Mouse (Mus musculus): ENCODE results near the gene Ubap2l. TPM values are rescaled to one million over a fixed set of nuclear protein-coding genes. Genes with fewer than 3 reads are reported as not detected.

Ubap2l gene
- total and polyA plus RNA-seq, 2 experiments: 32.6 to 46.3 TPM

DNA sequence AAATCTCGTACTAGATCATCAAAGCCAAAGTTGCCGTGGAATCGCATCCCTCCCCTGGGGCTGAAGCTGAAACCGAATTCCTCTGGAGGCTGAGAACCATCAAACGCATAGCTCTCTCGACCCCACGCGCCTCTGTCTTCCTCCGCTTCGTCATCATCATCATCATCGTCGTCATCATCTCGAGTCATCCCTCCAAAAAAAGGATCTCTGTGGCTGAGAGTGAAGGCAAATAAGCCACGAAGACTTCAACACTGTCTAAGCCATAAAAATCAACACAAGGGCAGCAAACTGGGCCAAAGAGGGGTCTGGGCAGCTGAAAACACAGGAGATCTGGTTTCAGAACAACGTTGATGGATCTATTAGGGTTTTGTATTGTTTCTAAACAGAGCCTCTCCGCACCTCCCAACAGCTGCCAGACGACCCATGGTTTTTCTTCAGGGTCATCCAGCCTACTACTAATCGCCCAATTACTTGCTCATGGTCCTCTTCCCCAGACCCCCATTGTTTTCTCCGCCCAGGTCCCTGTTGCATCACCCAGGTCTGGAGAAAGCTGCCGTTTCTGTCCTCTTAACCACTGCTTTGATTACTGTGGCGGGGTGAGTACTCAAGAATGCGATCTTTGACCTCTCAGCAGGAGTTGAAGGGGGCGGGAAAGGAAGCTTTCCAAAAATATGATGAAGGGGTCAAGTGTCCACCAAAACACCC, 54.5 kb downstream of the Ubap2l start:
- peak; percentile 75 for DNase-seq (ENCODE audit: extremely low read depth, low read depth, low spot score)
- no peaks in the 10 kb centered on the region for H3K27me3 ChIP-seq (ENCODE audit: control insufficient read depth, insufficient read depth, low read length)
- peaks cover 30% of the 10 kb centered on the region for H3K36me3 ChIP-seq (ENCODE audit: control insufficient read depth, insufficient read depth, low read length)
- H3K9ac ChIP-seq (ENCODE audit: low read depth, low read length): peak overlapping the region; percentile 62
- H3K27ac ChIP-seq (replicated peaks; ENCODE audit: insufficient read depth, low read depth, low read length): peak overlapping the region; percentile 83
- peaks cover 6% of the 10 kb centered on the region for H3K4me1 ChIP-seq (ENCODE audit: control insufficient read depth, insufficient read depth, low read length)
- TF ChIP-seq POLR2A (IDR thresholded peaks at IDR 0.05; ENCODE audit: extremely low read depth, insufficient read depth, low read length) (no peak), CTCF (IDR thresholded peaks at IDR 0.05; ENCODE audit: low read depth, low read length) (no peak)
- peak overlapping the region; percentile 74 for H3K4me3 ChIP-seq (ENCODE audit: insufficient read depth, low read depth, low read length)
- no peaks in the 10 kb centered on the region for H3K79me2 ChIP-seq (ENCODE audit: control insufficient read depth, insufficient read depth, low read length)
- WGBS: 5% methylated on average over 23 of the region's 23 CpGs

DNA sequence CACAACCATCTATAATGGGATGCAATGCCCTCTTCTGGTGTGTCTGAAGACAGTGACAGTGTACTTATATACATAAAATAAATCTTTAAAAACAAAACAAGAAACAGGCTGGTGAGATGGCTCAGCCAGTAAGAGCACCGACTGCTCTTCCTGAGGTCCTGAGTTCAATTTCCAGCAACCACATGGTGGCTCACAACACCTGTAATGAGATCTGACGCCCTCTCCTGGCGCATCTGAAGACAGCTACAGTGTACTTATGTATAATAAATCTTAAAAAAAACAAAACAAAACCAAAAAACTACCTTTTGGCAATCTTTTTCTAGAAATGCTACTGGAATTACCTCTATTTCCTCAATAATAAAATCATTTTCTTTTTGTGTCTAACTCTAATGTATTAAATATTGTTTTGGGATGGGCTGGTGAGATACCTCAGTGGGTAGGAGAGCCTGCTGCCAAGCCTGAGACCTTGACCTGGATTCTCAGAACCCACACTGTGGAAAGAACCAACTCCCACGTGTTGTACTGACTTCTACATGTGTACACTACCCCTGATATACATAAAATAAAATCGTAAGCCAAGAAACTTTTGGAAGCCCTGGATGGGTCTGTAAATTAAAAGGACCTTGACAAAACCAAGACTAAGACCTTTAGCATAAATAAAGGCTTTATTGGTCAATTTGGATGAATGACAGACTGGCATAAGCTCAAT, 57.5 kb downstream of the Ubap2l start:
- no peak overlapping the region for H3K4me3 ChIP-seq (ENCODE audit: insufficient read depth, low read depth, low read length)
- H3K9ac ChIP-seq (ENCODE audit: low read depth, low read length): no peak overlapping the region
- H3K79me2 ChIP-seq (ENCODE audit: control insufficient read depth, insufficient read depth, low read length): no peaks in the 10 kb centered on the region
- 70% methylated on average over 5 of the region's 5 CpGs for WGBS
- TF ChIP-seq CTCF (IDR thresholded peaks at IDR 0.05; ENCODE audit: low read depth, low read length) (no peak), POLR2A (IDR thresholded peaks at IDR 0.05; ENCODE audit: extremely low read depth, insufficient read depth, low read length) (no peak)
- H3K27ac ChIP-seq (replicated peaks; ENCODE audit: insufficient read depth, low read depth, low read length): no peak overlapping the region
- peaks cover 16% of the 10 kb centered on the region for H3K36me3 ChIP-seq (ENCODE audit: control insufficient read depth, insufficient read depth, low read length)
- no peaks in the 10 kb centered on the region for H3K27me3 ChIP-seq (ENCODE audit: control insufficient read depth, insufficient read depth, low read length)
- peaks cover 6% of the 10 kb centered on the region for H3K4me1 ChIP-seq (ENCODE audit: control insufficient read depth, insufficient read depth, low read length)
- DNase-seq (ENCODE audit: extremely low read depth, low read depth, low spot score): no peak

DNA sequence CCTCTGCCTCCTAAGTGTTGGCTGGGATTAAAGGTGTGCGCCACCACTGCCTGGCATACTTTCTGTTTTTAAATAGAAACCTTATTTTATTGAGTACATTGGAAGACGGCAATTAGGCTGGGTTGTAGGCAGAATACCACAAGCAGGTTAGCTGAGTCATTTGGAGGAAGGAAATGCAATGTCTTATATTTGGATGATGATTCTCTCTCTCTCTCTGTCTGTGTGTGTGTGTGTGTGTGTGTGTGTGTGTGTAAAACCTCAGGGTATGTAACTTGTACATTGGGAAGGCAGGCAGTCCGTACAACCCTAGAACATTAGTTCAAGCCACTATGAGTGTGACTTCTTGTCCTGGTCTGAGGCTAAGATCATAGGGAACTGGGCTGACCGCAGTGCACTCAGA, 64.6 kb downstream of the Ubap2l start:
- Histone ChIP-seq H3K36me3 (ENCODE audit: control insufficient read depth, insufficient read depth, low read length) (no peaks in the 10 kb centered on the region; the same call in 1 of the 2 replicates), H3K4me3 (ENCODE audit: insufficient read depth, low read depth, low read length) (no peak overlapping the region), H3K9ac (ENCODE audit: low read depth, low read length) (no peak overlapping the region), H3K27me3 (ENCODE audit: control insufficient read depth, insufficient read depth, low read length) (no peaks in the 10 kb centered on the region), H3K27ac (replicated peaks; ENCODE audit: insufficient read depth, low read depth, low read length) (no peak overlapping the region), H3K4me1 (ENCODE audit: control insufficient read depth, insufficient read depth, low read length) (no peaks in the 10 kb centered on the region), H3K79me2 (ENCODE audit: control insufficient read depth, insufficient read depth, low read length) (no peaks in the 10 kb centered on the region)
- no peak for DNase-seq (ENCODE audit: extremely low read depth, low read depth, low spot score)
- 88% methylated on average over 4 of the region's 4 CpGs for WGBS
- no peak for TF ChIP-seq CTCF (IDR thresholded peaks at IDR 0.05; ENCODE audit: low read depth, low read length)
- no peak for TF ChIP-seq POLR2A (IDR thresholded peaks at IDR 0.05; ENCODE audit: extremely low read depth, insufficient read depth, low read length)

DNA sequence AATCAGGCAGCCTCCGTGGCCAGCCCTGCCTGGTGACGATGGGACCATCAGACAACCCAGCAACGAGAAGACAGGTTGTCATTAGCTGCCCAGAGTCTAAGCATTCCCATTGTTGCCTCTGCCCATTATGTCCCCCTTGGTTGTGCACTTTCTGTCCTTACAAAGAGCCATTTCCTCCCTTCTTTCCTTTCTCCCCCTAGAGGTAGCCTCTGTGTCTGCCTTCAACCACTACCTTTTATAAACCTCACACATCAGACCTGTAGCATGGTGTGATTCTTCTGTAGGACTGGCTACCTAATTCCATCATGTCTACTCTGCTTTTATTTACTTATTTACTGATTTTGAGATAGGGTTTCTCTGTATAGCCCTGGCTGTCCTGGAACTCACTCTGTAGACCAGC, 65.2 kb downstream of the Ubap2l start:
- Histone ChIP-seq H3K4me1 (ENCODE audit: control insufficient read depth, insufficient read depth, low read length) (no peaks in the 10 kb centered on the region), H3K36me3 (ENCODE audit: control insufficient read depth, insufficient read depth, low read length) (no peaks in the 10 kb centered on the region), H3K27ac (replicated peaks; ENCODE audit: insufficient read depth, low read depth, low read length) (no peak overlapping the region), H3K9ac (ENCODE audit: low read depth, low read length) (no peak overlapping the region), H3K27me3 (ENCODE audit: control insufficient read depth, insufficient read depth, low read length) (no peaks in the 10 kb centered on the region), H3K79me2 (ENCODE audit: control insufficient read depth, insufficient read depth, low read length) (no peaks in the 10 kb centered on the region), H3K4me3 (ENCODE audit: insufficient read depth, low read depth, low read length) (no peak overlapping the region)
- TF ChIP-seq CTCF (IDR thresholded peaks at IDR 0.05; ENCODE audit: low read depth, low read length) (no peak), POLR2A (IDR thresholded peaks at IDR 0.05; ENCODE audit: extremely low read depth, insufficient read depth, low read length) (no peak)
- 55% methylated on average over 3 of the region's 3 CpGs for WGBS
- DNase-seq (ENCODE audit: extremely low read depth, low read depth, low spot score): no peak

DNA sequence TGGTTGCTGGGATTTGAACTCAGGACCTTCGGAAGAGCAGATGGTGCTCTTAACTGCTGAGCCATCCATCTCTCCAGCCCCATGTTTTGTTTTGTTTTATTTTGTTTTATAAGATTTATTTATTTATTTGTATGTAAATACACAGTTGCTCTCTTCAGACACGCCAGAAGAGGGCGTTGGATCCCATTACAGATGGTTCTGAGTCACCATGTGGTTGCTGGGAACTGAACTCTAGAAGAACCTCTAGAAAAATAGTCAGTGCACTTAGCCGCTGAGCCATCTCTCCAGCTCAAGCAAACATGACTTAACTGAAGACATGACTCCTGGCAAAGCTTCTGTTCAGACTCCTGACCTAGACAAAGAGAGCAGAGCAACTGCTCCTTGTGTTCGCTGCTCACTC, 70.0 kb downstream of the Ubap2l start:
- no peak for TF ChIP-seq POLR2A (IDR thresholded peaks at IDR 0.05; ENCODE audit: extremely low read depth, insufficient read depth, low read length)
- H3K4me3 ChIP-seq (ENCODE audit: insufficient read depth, low read depth, low read length): no peak overlapping the region
- H3K4me1 ChIP-seq (ENCODE audit: control insufficient read depth, insufficient read depth, low read length): no peaks in the 10 kb centered on the region
- 74% methylated on average over 5 of the region's 5 CpGs for WGBS
- DNase-seq (ENCODE audit: extremely low read depth, low read depth, low spot score): no peak
- no peak overlapping the region for H3K9ac ChIP-seq (ENCODE audit: low read depth, low read length)
- no peaks in the 10 kb centered on the region for H3K27me3 ChIP-seq (ENCODE audit: control insufficient read depth, insufficient read depth, low read length)
- no peaks in the 10 kb centered on the region for H3K79me2 ChIP-seq (ENCODE audit: control insufficient read depth, insufficient read depth, low read length)
- H3K36me3 ChIP-seq (ENCODE audit: control insufficient read depth, insufficient read depth, low read length): no peaks in the 10 kb centered on the region
- no peak overlapping the region for H3K27ac ChIP-seq (replicated peaks; ENCODE audit: insufficient read depth, low read depth, low read length)

DNA sequence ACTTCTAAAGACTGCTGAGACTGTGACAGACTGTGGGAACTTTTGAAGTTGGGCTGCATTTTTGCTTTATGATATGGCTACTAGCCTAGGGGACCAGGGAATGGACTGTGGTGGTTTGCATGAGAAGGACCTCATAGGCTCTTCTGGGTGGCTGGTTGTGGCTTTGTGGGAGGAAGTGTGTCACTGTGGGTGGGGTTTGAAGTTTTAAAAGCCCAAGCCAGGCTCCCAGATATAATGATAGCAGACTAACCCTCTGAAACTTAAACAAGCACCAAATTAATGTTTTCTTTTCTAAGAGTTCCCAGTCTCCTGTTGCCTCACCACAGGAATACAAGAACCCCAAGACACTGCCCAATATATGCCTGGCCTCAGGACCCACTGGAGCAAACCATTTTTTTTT, 75.6 kb downstream of the Ubap2l start:
- no peaks in the 10 kb centered on the region for H3K79me2 ChIP-seq (ENCODE audit: control insufficient read depth, insufficient read depth, low read length)
- H3K4me3 ChIP-seq (ENCODE audit: insufficient read depth, low read depth, low read length): no peak overlapping the region
- no peak for TF ChIP-seq CTCF (IDR thresholded peaks at IDR 0.05; ENCODE audit: low read depth, low read length)
- TF ChIP-seq POLR2A (IDR thresholded peaks at IDR 0.05; ENCODE audit: extremely low read depth, insufficient read depth, low read length): no peak
- H3K27ac ChIP-seq (replicated peaks; ENCODE audit: insufficient read depth, low read depth, low read length): no peak overlapping the region
- no peaks in the 10 kb centered on the region for H3K27me3 ChIP-seq (ENCODE audit: control insufficient read depth, insufficient read depth, low read length)
- no peak for DNase-seq (ENCODE audit: extremely low read depth, low read depth, low spot score)
- H3K9ac ChIP-seq (ENCODE audit: low read depth, low read length): no peak overlapping the region
- no peaks in the 10 kb centered on the region for H3K4me1 ChIP-seq (ENCODE audit: control insufficient read depth, insufficient read depth, low read length)
- no peaks in the 10 kb centered on the region for H3K36me3 ChIP-seq (ENCODE audit: control insufficient read depth, insufficient read depth, low read length)

Measured in liver, adult 2 months (tissue).